Mouse (Mus musculus) liver, embryonic 11.5 days (tissue): ENCODE results near the gene Zbtb42. TPM values are rescaled to one million over a fixed set of nuclear protein-coding genes. Genes with fewer than 3 reads are reported as not detected.

Experiments
- ATAC-seq: fragments of 200-750 bp; cut with Nextera tagmentation; replicated peaks from 2 replicates; pipeline ENCODE4 v1.8.0; 2017; ENCODE audit warnings: moderate number of reproducible peaks, mild to moderate bottlenecking, moderate TSS enrichment, moderate library complexity; ENCODE audit not compliant: low FRiP score
- DNase-seq: peaks from one replicate; pipeline ENCODE4 v3.0.0-alpha.2; 2017; ENCODE audit warnings: low spot score
- H3K27ac ChIP-seq: fragments of 300-500 bp; sonication (generic); 2 replicates; pipeline ENCODE4 v1.5.1; 2014; ENCODE audit warnings: mild to moderate bottlenecking, low read depth, low read length, control low read depth
- H3K27me3 ChIP-seq: fragments of 300-500 bp; sonication (generic); replicated peaks from 2 replicates; pipeline ENCODE4 v1.6.1; 2014; ENCODE audit warnings: low read length, mixed read lengths; ENCODE audit not compliant: control insufficient read depth, insufficient read depth
- H3K36me3 ChIP-seq: fragments of 300-500 bp; sonication (generic); 2 replicates; pipeline ENCODE4 v1.6.1; 2014; ENCODE audit warnings: mild to moderate bottlenecking, low read length, moderate library complexity, mixed read lengths; ENCODE audit not compliant: control insufficient read depth, insufficient read depth
- H3K4me1 ChIP-seq: fragments of 300-500 bp; sonication (generic); replicated peaks from 2 replicates; pipeline ENCODE4 v1.6.1; 2014; ENCODE audit warnings: low read length, mixed read lengths; ENCODE audit not compliant: control insufficient read depth, insufficient read depth
- H3K4me2 ChIP-seq: fragments of 300-500 bp; sonication (generic); 2 replicates; pipeline ENCODE4 v1.6.1; 2014; ENCODE audit warnings: mild to moderate bottlenecking, control low read depth, moderate library complexity
- H3K4me3 ChIP-seq: fragments of 300-500 bp; sonication (generic); 2 replicates; pipeline ENCODE4 v1.5.1; 2014; ENCODE audit warnings: low read depth, low read length, control low read depth
- H3K9ac ChIP-seq: fragments of 300-500 bp; sonication (generic); 2 replicates; pipeline ENCODE4 v1.6.1; 2014; ENCODE audit warnings: low read depth, low read length, control low read depth
- H3K9me3 ChIP-seq: fragments of 300-500 bp; sonication (generic); 2 replicates; pipeline ENCODE4 v1.6.1; 2016; ENCODE audit warnings: low read length, inconsistent platforms, mixed read lengths; ENCODE audit not compliant: control insufficient read depth
- WGBS: fragments of 180-500 bp; shearing (Covaris S2); extraction: QIAGEN DNeasy Blood & Tissue Kit; methylation state at CpG from one replicate; pipeline ENCODE4 v1.1.7; 2014; 5-methylcytosine and 5-hydroxymethylcytosine counted together
- polyA plus RNA-seq: library from polyadenylated mRNA; unstranded; fragments of >200 nt; fragmentation: Nextera tagmentation; extraction: Ambion mirVana; gene quantifications from 2 replicates; pipeline ENCODE4 v1.2.1, GENCODE M21; 2014

Gene Zbtb42
- polyA plus RNA-seq, 1 experiment from 2014 or later = 1.7 TPM

DNA sequence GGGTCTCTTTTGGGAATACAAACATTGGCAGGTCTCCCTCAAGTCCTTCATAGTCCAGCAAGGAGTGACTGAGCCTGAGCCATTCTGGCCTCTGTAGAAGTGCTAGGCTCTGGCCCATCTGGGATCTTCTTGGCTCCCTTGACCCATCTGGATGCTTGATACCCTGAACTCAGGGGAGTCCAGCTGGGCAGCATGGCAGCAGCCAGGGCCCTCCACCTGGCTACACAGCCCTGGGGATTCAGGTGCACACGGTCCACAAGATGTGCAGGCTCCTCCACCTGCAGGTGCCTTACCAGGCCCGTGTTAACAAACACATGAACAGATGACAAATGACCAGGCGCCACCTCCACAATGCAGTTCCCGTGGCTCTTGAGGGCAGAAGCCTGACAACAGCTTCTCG is 14.0 kb upstream of the Zbtb42 start:
- DNase-seq (no peak), ATAC-seq (no peak)
- no peak overlapping the region for H3K27ac ChIP-seq
- peaks cover 15% of the 10 kb centered on the region for H3K4me1 ChIP-seq
- H3K4me3 ChIP-seq = no peak overlapping the region
- H3K9ac ChIP-seq = no peak overlapping the region
- no peaks in the 10 kb centered on the region for H3K27me3 ChIP-seq
- no peak overlapping the region for H3K4me2 ChIP-seq
- H3K36me3 ChIP-seq = peaks cover 52% of the 10 kb centered on the region
- H3K9me3 ChIP-seq = no peaks in the 10 kb centered on the region
- 78% methylated on average over 5 of the region's 5 CpGs for WGBS

DNA sequence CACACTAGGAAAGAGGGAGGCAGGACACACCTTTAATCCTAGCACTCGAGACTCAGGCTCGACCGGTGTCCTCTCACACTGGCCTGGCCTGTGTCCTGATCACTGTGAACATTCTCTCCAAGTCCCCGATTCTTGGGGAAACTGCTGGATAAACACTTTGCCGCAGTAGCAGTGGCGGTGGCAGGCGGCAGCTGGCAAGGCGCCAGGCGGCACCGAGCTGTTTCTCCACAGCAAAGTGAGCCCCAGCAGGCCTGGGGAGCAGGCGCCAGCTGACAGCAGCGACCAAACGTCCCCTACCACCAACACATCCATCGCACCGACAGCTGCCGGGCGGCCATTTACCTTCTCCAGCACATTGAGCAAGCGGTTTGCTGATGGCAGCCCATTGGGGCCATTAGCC is 13.2 kb upstream of the Zbtb42 start:
- ATAC-seq = no peak
- Histone ChIP-seq H3K4me2 (no peak overlapping the region), H3K9me3 (no peaks in the 10 kb centered on the region), H3K36me3 (peaks cover 49% of the 10 kb centered on the region), H3K9ac (no peak overlapping the region), H3K27ac (no peak overlapping the region), H3K27me3 (no peaks in the 10 kb centered on the region), H3K4me1 (peaks cover 16% of the 10 kb centered on the region), H3K4me3 (no peak overlapping the region)
- DNase-seq = no peak
- 81% methylated on average over 18 of the region's 18 CpGs for WGBS

- Histone ChIP-seq H3K9me3 (no peaks in the 10 kb centered on the region), H3K27ac (no peak overlapping the region), H3K4me1 (peaks cover 16% of the 10 kb centered on the region), H3K27me3 (no peaks in the 10 kb centered on the region), H3K9ac (no peak overlapping the region), H3K36me3 (peaks cover 45% of the 10 kb centered on the region), H3K4me3 (no peak overlapping the region), H3K4me2 (no peak overlapping the region)
- DNase-seq (no peak), ATAC-seq (no peak)
- 88% methylated on average over 9 of the region's 9 CpGs for WGBS
These were observed 12.6 kb upstream of the Zbtb42 start for GRCm38 (mm10) chr12:112665881-112666544.

GRCm38 (mm10) chr12:112667619-112668297 is 10.9 kb upstream of the Zbtb42 start:
- H3K36me3 ChIP-seq = peaks cover 38% of the 10 kb centered on the region
- H3K4me2 ChIP-seq = no peak overlapping the region; the same call in 1 of the 2 replicates
- peaks cover 30% of the 10 kb centered on the region for H3K4me1 ChIP-seq
- no peaks in the 10 kb centered on the region for H3K9me3 ChIP-seq
- no peak overlapping the region; the same call in 1 of the 2 replicates for H3K27ac ChIP-seq
- WGBS = 62% methylated on average over 10 of the region's 10 CpGs
- H3K27me3 ChIP-seq = no peaks in the 10 kb centered on the region
- no peak overlapping the region for H3K4me3 ChIP-seq
- H3K9ac ChIP-seq = no peak overlapping the region
- ATAC-seq (no peak), DNase-seq (no peak)

- no peaks in the 10 kb centered on the region for H3K9me3 ChIP-seq
- ATAC-seq (no peak), DNase-seq (no peak)
- 55% methylated on average over 9 of the region's 9 CpGs for WGBS
- H3K4me1 ChIP-seq = peaks cover 43% of the 10 kb centered on the region
- H3K4me2 ChIP-seq = peak overlapping the region; percentile 94; the same call in 1 of the 2 replicates
- no peak overlapping the region for H3K27ac ChIP-seq
- H3K4me3 ChIP-seq = 0 out of 2 replicates have a peak overlapping the region, but pooled peaks have one; percentile 9
- H3K36me3 ChIP-seq = peaks cover 17% of the 10 kb centered on the region
- no peak overlapping the region for H3K9ac ChIP-seq
- H3K27me3 ChIP-seq = no peaks in the 10 kb centered on the region
These were observed 7.8 kb upstream of the Zbtb42 start for GRCm38 (mm10) chr12:112670718-112671393.

DNA sequence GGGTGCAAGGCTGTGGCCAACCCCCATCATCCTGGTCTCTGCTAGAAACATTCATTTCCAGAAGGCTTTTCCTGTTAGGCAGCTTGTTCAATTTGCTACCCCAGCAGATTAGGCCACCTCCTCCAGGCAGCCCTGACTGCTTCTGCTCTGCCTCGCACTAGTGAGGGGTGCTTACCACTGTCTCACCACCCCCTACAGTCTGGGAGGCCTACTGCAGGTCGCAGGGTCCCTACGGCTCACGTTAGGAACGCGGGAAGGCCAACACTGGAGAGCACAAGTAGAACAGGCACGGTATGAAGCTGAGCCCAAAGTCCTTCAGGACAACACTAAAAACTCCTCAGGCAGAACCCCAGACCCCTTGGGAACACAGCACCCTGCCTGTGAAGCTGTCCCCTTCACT is 6.7 kb upstream of the Zbtb42 start:
- DNase-seq = no peak
- H3K4me1 ChIP-seq = peaks cover 43% of the 10 kb centered on the region

DNA sequence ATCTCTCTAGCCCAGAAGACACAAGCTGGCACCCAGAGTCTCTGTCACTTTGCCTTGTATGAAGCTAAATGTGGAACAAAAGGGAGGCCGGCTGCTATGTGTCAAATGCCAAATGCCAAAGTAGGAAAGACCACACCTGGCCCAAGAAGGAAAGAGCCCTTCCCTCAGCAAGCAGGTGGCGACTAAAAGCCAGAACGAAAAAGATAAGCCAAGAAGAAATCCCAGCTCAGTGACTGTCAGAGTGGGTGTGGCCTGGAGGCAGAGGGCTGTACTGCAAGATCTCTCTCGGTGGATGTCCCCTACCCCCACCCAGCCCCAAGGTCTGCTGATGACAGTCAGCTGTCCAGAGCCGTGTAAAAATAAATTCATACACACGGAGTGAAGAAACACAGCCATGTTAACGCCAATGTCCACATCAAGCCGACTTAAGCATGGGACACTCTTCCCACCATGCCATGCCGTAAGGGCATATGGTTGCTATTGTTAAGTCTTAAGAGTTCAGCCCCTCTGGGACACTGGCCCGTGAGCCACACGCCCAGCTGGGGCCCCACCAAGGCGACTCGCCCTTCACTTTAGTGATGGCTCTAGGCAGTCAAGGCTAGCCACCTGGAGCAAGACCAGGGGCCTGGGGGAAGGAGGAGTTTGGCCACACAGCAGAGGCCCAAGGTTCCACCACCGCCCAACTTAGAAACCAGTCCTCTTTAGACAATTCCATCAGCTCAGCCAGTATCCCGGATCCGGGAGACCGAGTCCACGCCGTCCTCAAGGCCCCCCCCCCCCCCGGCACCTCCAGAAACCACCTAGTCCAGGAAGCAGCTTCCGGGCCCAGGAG is 5.7 kb upstream of the Zbtb42 start:
- Histone ChIP-seq H3K36me3 (peaks cover 13% of the 10 kb centered on the region), H3K27me3 (peaks cover 10% of the 10 kb centered on the region), H3K9me3 (no peaks in the 10 kb centered on the region), H3K4me3 (peak overlapping the region; percentile 98), H3K4me1 (peaks cover 43% of the 10 kb centered on the region), H3K4me2 (peak overlapping the region; percentile 94), H3K9ac (peak overlapping the region; percentile 97), H3K27ac (peak overlapping the region; percentile 94)
- DNase-seq = peak; percentile 55
- 8% methylated on average over 20 of the region's 21 CpGs for WGBS
- ATAC-seq = peak; percentile 22; the same call in 1 of the 2 replicates

More for the DNA sequence above, 6.7 kb upstream of the Zbtb42 start:
- ATAC-seq = no peak
- peaks cover 17% of the 10 kb centered on the region for H3K36me3 ChIP-seq
- no peak overlapping the region for H3K27ac ChIP-seq
- H3K9ac ChIP-seq = 0 out of 2 replicates have a peak overlapping the region, but pooled peaks have one; percentile 17
- WGBS = 77% methylated on average over 7 of the region's 7 CpGs
- H3K27me3 ChIP-seq = no peaks in the 10 kb centered on the region
- no peaks in the 10 kb centered on the region for H3K9me3 ChIP-seq
- peak overlapping the region; percentile 94 for H3K4me2 ChIP-seq
- no peak overlapping the region for H3K4me3 ChIP-seq

DNA sequence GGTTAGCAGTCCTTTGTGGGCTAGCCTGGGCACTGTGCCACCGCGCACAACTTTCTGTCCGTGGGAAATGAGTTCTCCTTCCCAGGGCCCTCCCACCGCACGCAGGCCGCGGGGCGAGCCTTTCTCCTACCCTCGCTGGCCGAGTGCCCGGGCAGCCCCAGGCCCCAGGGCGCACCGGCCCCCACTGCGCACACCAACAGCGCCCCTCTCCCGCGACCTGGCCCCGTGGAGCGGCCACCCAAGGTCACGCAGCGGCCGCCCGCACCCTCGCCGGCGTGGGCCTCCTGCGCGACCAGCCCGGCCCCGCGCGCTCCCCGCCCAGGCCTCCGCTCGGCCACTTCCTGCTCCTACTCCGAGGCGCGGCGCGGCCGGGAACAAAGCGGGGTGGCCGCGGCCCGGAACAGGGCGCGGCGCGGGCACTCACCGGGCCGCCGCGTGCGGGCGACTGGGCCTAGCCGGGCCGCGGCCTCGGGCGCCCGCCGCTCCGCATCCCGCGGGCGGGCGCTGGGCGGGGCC is 5.0 kb upstream of the Zbtb42 start:
- ATAC-seq (no peak), DNase-seq (peak; percentile 54)
- Histone ChIP-seq H3K36me3 (peaks cover 10% of the 10 kb centered on the region), H3K4me3 (peak overlapping the region; percentile 98), H3K9ac (peak overlapping the region; percentile 97), H3K27ac (peak overlapping the region; percentile 94), H3K4me1 (peaks cover 41% of the 10 kb centered on the region), H3K27me3 (peaks cover 16% of the 10 kb centered on the region), H3K4me2 (peak overlapping the region; percentile 94), H3K9me3 (no peaks in the 10 kb centered on the region)
- WGBS = under 1% methylated on average over 48 of the region's 68 CpGs
